Mouse (Mus musculus): ENCODE measurements around the gene Dst.

Dst gene

DNA sequence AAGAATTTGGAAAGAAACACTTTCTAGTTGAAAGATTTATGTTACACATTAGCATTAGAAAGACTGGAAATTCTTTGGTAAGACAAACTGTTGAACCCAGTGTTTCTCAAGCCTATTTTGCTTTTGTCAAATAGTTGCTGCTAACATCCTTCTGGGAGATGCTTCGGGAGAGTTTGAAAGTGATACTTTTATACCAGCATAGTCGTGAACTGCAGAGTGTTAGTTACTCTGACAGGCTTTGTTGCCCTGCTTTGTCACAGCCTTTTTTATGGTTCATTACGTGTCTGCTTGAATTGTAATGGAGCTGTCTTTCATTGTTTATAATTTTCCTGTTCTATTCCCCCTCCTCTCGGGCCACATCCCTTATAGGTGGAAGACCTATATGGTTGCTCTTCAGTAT lies 192.4 kb downstream of the Dst start:
- no peak for DNase-seq (ENCODE audit: low spot score)

DNA sequence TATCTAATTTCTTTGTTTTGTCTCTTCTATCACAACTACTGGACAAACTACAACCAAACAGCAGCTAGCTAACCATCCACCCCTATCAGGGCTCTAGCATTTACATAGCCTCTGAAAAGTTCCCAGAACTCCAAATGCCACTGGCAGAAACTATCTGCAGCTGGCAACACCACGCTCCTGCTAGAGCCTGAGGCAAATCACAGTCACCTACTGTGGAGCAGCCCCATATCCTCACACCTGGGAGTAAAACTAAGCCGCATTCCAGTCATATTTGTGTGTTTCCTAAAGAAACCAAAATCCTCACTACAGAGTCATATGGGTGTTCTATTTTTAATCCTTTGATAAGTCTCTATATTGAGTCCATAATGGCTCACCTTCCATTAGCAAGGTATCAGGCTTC lies 194.6 kb downstream of the Dst start:
- no peak for DNase-seq (ENCODE audit: low spot score)

DNA sequence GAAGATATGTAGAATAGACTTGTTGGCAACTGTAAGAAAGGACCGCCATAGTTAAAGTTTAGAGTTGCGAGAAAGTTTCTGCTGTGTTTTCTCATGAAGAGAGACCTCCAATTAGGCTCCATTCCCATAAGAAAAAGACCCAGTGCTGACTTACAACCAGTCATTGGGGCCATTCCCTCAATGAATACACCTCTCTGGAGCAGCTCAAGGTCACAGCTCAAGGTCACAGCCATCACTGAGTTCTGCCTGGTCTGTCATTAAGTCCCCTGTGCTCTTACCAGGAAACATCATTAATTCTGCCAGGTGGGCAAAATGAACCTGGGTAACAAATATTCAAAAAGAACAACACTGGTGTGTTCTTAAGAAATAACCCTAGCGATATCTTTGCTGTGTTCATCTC lies 195.2 kb downstream of the Dst start:
- no peak for DNase-seq (ENCODE audit: low spot score)

DNA sequence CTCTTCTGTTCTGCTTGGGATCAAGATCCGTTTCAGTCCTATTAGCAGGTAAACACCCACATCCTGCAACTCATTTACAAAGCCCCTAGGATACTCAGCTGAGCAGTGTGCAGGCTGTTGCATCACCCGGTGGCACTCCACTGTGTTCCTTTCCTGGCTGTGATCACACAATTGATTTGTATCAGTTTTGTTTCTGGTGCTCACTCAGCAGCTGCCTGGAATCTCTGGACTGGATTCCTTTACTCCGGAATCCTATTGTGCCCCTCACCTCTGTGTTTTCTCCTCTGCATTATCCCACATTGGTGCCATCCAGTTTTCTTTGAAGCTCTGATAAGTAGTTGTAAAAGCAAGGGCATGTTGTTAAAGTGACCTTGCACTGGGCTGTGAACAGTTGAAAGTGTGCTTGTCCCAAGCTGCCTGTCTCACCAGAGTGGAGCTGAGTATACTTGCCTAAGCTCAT lies 195.7 kb downstream of the Dst start:
- DNase-seq (ENCODE audit: low spot score) = no peak

DNA sequence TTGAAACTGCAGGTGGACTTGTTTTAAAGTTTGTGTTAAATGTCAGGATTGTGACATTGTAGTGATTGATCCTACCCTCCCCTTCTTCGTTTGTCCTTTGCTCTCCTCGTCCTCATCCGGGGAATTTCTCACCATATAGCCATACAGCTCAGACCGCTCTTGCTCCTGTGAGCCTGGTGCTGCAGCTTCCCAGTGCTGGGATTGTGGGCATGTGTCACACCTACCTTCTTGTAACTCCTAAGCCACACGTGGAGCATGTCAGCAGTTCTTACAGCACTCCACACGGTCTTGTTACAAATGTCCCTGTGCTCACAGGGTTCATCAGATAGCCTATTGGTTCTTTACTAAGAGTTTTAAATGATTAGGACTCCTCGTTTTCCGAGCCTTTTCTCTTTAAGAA lies 196.8 kb downstream of the Dst start:
- no peak for DNase-seq (ENCODE audit: low spot score)

DNA sequence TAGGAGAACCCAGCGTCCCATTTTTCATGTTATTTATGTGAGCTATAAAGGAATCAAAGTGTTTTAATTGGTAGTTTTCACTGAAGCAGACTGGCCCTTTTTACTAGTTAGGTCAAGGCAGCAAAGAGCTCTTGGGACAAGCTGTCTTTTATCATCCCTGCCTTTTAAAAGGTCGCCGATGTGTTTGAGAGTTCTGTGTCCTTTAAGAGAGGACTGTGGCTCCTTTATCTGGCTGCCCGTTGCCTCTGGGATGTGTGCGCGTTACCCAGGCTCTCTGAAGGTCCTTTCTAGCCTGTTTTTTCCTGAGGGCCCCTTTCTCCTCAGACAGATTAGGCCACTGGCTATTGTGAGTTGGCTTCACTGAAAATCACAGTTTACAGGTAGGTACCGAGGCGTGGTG lies 198.6 kb downstream of the Dst start:
- no peak for DNase-seq (ENCODE audit: low spot score)

DNA sequence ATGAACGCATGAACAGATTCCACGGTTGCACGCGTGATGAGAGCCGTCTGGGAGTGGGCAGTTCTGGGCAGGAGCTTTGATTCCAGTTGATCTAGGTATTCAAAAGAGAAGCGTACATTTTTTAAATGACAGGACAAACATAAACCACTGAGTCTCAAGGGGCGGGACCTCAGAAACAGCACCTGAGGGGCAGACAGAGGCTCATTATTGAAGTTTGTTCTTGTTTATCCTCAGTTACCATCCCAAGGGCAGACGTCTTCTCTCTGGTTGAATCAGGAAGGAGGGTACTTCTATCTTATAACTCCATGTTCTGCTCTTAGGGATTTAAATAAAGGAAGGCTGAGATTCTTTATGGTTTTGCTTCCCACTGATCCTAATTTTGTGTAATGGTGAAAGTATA lies 199.1 kb downstream of the Dst start:
- DNase-seq (ENCODE audit: low spot score) = no peak

DNA sequence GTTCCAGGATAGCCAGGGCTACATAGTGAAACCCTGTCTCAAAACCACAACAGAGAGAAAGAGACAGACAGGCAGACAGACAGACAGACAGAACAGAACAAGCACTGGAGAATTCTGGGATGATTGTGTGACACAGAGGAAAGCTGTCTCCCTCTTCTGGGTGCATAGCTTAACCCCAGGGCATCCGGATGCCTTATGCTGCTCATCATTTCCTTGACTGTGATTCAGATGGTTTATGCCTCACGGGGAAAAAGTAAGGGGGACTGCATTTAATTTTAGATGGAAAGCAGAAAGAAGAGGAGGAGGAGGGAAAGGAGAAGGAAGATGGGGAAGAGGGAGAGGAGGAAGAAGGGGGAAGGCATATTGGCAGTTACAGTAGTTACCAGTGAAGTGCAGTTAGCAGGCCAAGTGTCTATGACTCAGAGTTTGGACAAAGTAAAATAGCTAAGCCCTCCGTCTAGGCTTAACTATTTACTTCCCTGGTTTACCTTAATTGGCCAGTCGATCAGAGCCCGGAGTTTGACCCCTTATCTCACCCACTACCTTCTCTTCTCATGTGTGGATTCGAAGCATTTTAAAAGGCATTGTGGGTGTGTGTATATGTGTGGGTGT lies 201.7 kb downstream of the Dst start:
- DNase-seq (ENCODE audit: low spot score) = no peak

DNA sequence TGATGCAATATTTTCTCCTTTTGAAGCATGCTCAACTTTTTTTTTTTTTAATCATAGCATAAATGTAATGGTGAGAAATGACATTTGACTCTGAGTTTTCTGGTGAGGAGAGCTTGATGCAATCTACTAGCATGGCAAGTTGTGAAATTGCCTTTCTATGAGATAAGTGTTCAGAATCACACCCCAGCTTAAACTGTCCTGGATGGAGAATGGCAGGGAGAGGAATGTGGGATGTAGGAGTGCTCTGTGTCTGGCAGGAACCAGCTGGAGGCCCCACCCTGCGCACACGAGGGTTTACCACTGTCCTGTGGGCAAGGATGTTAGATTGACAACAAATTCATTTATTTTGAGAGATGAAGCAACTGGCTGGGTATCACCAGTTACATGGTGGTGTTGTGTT lies 202.8 kb downstream of the Dst start:
- no peak for DNase-seq (ENCODE audit: low spot score)

DNA sequence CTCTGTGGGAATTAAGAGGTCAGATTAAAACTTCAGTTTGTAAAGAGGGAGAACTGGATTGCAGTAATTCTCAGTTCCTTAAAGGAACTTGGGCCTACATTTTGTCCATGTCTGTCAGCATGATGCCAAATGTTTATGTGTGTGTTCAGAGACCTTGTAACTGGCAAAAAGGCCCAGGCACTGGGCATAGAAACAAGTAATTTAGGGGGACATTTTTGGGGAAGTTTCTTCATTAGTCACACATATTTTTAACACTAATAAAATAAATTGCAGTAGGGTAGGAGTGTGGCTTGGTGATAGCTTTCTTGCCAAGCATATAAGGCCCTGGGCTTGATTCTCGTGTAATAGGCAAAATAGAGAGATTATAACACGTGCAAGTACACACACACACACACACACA lies 203.9 kb downstream of the Dst start:
- no peak for DNase-seq (ENCODE audit: low spot score)

DNA sequence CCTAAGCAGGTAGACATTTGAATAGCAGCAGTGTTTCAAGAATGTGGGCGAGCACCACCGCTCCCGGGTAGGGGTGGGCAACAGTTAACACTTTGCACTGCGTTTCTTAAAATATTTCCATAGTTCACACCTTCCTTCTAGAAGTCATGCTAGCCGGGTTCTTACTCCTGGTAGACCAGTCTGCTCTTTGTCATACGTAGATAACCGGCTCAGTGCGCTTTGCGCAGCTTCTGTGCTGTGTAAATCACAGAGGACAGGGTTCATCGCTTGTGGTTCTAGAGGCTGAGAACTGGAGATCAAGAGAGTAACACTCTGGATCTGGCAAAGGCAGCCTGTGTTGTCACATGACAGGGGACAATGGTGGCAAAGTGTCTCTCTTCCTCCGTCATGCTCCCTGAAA lies 208.4 kb downstream of the Dst start:
- no peak for DNase-seq (ENCODE audit: low spot score)

DNA sequence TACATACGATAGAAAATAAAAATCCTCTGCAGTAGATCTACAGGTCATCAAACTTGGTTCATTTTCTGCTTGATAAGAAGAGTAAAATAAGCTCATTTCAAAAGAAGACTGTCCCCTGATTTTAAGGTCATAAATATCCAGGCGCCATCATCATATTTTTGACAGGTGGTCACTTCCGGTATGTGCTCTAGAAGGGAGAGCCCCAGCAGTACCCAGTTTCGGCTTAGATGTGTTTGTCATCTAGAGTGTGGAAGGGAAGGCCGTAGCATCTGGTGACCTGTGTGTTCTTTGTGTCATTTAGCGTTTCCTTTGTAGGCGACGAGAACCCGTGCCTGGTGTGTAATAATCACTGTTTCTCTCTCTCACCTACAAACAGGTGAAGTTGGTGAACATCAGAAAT lies 209.0 kb downstream of the Dst start:
- DNase-seq (ENCODE audit: low spot score) = no peak

DNA sequence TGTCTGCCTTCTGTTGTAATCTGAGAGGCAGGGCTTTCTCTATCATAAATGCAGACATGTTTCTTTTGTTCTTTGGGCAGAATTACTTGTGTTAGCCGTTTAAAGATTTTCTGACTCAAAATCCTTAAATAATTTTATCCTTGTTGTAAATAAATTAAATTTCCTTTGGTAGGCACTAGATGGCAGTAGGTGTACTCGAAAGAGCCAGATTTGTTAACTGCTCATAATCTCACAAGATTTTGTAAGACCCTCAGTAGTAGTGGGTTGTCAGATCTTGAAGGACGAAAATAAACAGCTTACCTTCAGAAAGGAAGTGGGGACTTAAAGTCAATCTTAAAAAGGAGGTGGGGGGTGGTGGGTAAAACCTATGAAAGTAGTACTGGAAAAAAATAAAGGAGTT lies 209.7 kb downstream of the Dst start:
- no peak for DNase-seq (ENCODE audit: low spot score)

DNA sequence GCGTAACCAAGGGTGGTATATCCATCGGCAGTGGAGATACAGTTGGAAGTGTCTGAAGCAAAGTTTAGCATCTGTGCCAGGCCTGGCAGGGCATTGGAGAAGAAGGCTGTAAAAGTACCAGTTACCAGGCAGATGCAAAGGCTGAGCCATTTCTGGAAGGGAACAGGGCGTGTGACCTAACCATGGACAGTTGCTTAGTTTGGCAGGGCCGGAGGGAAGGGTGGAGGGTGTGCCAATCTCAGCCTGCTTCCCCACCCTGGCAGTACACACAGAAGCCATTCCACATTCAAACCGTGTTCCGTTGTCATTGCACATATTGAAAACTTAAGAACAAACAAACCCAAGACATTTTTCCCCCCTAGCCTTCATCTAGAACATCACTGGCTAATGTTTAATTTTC lies 212.0 kb downstream of the Dst start:
- no peak for DNase-seq (ENCODE audit: low spot score)

DNA sequence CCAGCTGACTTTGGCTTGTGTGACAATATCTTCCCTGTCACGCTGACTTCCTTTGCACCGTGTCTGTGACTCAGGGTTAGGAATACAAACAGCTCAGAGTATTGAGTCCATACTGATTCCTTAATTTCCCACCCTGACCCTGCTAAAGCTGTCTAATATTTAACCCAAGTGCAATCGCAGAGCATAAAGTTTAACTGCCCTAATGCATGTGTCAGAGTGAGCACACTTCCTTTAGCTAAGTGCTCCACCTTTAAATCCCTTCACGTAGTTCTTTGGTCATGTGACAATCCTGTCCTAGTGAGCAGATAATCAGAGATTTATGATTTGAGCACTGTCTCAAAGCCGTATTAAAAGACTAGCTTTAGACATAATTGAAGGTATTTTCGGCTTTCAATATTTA lies 212.6 kb downstream of the Dst start:
- DNase-seq (ENCODE audit: low spot score) = no peak

DNA sequence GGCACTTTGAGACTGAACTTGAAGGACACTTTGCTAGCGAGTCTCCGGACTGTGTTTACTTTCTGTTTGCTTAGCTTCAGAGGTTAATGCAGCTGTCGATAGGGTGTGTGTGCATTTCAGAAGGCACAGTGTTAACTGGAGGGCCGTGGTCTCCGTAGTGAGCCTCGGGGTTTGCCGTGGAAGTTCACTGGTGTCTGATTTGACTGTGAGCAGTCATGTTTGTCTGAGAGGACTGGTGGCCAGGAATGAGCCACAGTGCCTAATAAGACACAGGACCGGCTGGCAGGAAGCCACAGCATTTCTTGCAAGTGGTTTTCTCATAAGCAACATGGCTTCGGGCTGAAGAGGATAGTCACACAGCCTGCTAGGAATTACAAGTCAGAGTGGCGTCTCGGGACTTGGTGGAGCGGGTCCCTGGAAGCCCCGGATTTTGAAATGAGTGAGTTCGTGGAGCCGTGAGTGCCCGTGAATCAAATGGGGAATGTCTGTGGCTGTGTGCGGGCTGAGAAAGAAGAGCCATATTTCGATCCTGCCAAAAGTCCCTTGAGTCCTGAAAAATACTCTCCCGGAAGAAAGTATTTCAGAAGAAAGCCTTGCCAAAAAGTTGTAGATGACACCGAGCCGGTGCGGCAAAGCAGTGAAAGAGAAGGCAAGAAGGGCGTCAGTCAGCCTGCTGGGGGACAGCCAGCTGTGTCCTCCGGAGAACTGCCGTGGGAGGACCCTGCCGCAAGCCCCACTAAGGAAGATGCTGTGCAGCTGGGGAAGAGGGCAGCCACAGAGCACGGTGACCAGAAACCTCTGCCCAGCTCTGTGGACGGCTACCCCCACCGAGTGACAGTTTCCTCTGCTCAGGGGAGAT lies 213.4 kb downstream of the Dst start:
- DNase-seq (ENCODE audit: low spot score) = no peak

DNA sequence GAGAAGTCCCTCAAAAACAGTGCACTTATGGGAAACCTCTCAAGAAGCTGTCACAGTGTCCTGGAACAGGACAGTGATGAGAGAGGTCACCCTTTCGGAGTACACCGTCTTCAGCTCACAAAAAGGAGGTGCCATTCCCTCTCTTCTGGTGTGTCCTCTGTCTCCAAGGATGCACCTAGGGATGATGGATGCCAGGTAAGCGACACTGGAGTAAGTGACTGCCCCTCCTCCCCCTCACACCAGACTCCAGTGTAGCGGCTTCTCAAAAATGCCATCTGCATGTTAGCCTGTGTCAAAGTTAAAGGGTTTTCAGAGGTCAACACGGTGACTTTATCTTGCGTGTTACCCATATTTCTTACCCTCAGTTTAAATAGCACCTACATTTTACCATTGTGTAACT lies 214.2 kb downstream of the Dst start:
- no peak for DNase-seq (ENCODE audit: low spot score)

DNA sequence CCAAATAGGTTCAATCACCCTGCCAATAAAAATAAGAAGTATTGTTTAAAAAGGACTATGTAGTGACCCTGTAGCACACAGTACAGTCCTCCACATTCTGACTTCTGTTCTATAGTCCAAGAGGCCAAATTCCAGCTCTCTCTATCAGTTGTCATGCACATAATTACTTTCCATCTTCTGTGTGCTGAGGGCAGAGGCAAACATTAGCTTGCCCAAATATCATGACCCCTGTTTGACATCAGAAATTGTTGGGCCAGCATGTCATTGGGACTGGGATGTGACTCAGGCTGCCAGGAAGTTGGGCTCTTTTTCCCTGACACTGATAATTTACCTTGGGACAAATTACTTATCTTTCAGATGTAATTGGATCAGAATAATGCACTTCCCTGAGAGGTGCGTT lies 214.9 kb downstream of the Dst start:
- no peak for DNase-seq (ENCODE audit: low spot score)

DNA sequence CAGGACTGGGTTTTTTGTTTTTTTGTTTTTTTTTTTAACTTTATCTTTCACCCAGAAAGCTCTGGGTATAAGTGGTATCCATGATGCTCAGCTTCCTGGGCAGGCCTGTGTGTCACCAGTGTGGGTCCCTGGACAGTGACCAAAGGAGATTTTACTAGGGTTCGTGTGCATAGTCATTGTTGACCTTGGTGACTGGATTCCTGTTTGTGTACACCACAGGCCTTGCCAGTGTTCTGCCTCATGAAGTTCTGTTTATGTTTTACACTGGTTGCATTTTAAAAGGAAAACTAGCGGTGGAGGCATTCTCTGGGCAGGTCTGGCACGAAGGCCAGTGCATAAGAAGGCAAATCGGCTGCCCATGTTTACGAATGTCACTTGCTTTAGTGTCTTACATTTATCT lies 215.3 kb downstream of the Dst start:
- no peak for DNase-seq (ENCODE audit: low spot score)

DNA sequence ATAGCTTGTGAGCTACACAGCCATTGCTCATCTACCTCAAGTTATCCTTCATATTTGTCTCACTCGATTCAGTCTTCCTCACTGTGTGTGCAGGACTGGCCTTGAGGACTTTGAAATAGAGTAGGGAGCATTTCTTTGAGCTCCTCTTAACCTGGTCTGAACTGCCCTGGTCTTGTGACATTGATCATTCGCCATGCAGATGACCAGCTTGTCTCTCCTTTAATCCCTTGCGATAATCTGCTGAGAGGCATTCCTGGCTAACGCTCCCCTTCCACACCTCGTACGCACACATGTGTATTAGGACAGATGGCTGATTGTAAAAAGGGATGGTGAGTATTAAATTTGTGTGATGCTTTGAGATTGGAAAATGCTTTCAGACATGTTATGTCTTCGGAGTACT lies 216.4 kb downstream of the Dst start:
- no peak for DNase-seq (ENCODE audit: low spot score)

DNA sequence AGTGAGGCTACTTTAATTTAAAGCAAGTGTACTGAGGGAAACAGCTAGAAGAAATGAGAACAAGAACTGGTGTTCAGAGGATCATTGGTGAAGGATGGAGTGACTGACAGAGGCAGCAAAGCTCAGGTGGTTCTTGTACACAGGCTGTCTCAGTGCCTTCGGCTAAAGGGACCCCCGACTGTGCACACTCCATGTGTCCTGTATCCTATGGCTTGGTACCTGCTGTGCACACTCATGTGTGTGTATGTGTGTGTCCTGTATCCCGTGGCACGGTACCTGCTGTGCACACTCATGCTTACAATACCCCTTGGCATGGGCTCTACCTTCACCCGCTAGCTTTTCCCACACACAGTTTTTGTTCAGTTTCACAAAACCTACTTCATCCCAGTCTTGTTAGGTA lies 217.1 kb downstream of the Dst start:
- no peak for DNase-seq (ENCODE audit: low spot score)

DNA sequence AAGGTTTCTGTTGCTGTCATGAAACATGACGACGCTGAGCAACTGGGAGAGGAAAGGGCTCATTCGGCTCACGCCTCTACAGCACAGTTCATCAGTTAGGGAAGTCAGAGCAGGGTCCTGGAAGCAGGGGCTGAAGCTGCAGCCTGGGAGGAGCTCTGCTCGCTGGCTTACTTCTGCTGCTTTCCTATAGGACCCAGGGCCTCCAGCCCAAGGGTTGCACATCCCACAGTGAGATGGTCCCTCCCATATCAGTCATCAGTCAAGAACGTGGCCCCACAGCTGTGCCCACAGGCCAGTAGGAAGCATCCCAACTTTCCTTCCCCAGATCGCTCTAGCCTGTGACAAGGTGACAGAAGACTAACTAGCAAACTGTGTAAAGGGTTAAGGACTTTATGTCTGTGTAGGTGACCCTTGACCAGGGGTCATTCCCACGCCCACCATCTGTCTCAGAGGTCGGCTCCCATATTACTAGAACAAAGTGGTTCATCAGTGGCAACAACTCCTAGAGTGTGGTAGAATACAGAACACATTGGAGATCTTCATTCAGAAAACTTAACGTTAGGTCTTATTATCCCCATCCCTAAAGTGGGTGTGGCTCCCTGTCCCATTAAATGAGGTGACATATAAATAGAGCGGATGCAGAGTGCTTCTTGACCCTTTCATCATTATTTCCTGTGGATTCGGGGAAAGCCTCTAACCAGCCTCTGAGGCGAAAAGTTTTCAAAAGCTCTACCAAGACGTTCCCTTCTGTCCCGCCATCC lies 219.9 kb downstream of the Dst start:
- no peak for DNase-seq (ENCODE audit: low spot score)

DNA sequence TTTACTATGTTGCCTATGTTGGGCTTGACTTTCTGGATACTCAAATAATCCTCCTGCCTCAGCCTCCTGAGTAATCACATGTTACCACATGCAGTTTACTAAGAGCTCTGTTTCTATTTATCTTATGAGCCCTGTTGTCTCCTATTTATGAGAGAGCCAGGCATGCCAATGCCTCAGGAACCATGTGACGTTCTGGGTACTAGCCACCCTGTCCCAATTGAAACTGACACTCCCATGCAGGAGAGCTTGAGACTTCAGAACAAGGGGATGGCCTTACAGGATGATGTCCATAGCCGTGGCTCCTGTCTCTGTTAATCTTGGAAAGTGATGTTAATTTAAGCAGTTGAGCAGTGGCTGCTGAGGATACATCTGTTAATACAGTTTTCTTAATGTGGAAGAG lies 220.8 kb downstream of the Dst start:
- no peak for DNase-seq (ENCODE audit: low spot score)
